Mouse (Mus musculus) cerebellum, adult 2 months (tissue): ENCODE measurements around the gene Gadd45g.

Experiments
- CTCF ChIP-seq: fragments of 200-500 bp; IDR thresholded peaks from 2 replicates; pipeline ENCODE4 v1.5.1; 2011; ENCODE audit warnings: low read depth, mild to moderate bottlenecking, control low read depth, low read length, moderate library complexity, borderline replicate concordance; ENCODE audit not compliant: insufficient read depth
- POLR2A ChIP-seq: fragments of 200-500 bp; IDR thresholded peaks from 2 replicates; pipeline ENCODE4 v1.6.1; 2011; ENCODE audit warnings: low read length, control low read depth, borderline replicate concordance; ENCODE audit not compliant: insufficient read depth

DNA sequence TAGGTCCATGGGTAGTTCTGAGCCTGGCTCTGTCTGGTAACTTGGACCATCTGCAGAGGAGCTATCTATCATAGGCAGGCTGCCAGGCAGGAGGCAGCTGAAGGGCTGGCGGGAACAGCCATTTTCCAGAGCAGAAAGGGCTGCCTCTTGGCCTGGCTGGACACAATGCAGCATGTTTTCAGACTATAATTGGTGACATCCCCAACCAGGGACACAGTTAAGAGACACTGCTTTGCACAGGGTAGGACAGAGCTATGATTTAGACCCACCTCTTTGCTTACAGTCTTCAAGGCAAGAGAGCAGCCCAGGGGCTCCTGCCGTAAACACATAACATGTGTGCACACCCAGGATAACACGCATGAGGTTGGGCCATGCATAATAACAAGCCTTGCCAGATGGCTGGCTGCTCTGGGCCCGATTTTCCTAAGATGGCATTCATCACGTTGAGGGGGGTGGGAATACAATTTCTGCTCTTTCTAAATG lies 29.9 kb upstream of the Gadd45g start:
- TF ChIP-seq CTCF (no peak), POLR2A (no peak)
